Mouse (Mus musculus) lung, postnatal 4 days (tissue): ENCODE results near the gene Hist1h2bf.
"Not testable (repeated sequence)": the region's sequence is repeated elsewhere in the genome, so short reads cannot be mapped to it uniquely, and the experiment has no call there.

Source experiments
- DNase-seq, 2 experiments: peaks; one replicate each; pipeline ENCODE4 v3.0.0; 2021

Hist1h2bf gene

DNA sequence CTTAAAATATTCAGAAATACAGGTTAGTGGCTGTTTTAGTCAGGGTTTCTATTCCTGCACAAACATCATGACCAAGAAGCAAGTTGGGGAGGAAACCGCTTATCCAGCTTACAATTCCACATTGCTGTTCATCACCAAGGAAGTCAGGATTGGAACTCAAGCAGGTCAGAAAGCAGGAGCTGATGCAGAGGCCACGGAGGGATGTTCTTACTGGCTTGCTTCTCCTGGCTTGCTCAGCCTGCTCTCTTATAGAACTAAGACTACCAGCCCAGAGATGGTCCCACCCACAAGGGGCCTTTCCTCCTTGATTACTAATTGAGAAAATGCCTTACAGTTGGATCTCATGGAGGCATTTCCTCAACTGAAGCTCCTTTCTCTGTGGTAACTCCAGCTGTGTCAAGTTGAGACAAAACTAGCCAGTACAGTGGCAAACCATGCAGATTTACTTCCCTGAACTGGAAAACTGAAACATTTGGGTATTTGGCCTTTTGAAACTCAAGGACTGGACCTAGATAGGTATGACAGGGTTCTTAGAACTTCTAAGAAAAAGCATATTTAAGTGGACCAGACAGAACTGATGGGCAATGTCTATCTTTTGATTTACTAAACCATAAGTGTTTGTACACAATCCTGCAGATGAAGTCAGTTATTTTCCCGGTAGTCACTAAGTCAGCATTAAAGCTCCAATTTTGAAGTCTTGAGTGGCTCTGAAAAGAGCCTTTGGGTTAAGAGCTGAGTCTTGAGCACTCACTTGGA, 31.6 kb downstream of the Hist1h2bf start:
- not testable (repeated sequence) for DNase-seq

- no peak for DNase-seq
Observed at GRCm38 (mm10) chr13:23541497-23541896, 32.5 kb downstream of the Hist1h2bf start.

GRCm38 (mm10) chr13:23539821-23540220, 34.2 kb downstream of the Hist1h2bf start:
- DNase-seq, result not testable (repeated sequence)

DNA sequence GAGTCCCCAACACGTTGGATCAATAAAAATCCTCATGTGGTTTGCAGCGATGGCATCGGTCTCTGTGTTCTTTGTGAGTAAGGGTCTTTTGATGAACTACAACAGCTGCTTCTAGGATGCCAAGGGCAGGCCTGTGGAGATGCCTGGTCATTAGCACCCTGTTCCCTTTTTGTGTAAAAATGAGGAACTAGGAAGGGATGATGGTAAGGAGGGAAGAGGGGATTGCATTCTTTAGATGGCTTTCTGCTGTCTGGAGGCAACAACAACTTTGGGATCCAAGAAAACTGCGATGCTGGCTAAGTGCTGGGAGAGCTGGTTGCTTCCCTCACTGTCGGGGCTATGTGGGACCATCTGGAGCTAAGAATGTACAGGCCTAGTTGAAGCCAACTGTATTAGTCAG, 35.7 kb downstream of the Hist1h2bf start:
- DNase-seq, result no peak

GRCm38 (mm10) chr13:23537006-23537710, 36.8 kb downstream of the Hist1h2bf start:
- DNase-seq, result no peak

DNA sequence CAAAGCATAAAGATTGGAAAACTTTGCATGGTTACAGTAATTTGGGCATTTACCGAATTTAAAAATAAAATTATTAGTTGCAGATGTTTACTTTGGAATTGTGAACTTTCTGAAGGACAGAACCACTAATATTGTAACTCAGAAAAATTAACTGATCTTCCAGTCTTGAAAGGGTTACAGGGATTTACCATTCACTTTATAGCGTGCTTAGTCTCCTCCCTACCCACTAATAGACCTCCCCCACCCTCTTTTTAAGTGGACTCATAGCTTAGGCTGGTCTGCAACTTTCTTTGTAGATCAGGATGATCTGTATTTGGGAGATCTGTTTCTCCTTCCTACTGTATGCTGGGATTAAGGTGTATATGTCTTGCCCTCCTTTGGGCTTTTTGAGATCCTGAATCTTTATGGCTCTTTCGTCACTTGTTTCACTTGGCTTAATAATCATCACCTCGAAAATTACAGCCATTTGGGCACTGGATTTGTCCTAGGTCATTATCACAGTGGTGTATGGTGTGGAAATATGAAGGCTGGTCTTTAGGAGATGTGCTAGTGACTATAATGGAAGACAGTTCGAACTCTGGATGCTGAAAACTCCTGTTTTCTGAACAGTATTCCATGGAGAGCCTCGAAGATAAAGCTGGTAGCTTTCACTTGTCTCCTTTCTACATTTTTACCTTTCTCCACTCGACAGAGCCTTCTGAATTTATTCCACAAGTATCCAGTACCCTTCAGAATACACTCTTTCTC, 37.7 kb downstream of the Hist1h2bf start:
- DNase-seq, result no peak

DNA sequence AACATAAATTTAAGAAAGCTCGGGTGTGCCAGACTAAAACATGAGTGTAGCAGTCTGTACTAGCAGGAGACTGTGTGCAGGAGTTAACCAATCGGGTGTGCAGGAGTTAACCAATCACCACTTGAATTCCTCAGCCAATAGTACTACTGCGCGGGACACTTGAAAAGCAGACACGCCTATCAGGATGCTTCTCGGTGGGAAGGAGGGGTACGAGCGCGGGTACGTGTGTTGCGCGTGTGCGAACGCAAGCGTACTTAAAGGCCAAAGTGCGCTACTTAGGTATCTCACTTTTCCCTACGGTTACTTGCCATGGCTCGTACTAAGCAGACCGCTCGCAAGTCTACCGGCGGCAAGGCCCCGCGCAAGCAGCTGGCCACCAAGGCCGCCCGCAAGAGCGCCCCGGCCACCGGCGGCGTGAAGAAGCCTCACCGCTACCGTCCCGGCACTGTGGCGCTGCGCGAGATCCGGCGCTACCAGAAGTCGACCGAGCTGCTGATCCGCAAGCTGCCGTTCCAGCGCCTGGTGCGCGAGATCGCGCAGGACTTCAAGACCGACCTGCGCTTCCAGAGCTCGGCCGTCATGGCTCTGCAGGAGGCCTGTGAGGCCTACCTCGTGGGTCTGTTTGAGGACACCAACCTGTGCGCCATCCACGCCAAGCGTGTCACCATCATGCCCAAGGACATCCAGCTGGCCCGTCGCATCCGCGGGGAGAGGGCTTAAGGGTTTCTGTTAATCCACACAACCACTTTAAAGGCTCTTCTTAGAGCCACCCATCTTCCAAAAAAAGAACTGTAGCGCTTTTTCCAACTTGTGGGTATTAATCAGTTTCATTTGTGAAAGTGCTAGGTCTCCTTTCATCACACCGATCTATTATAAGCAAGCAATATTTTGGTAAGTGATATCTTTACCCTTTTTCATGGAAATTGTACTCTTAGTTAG, 38.6 kb downstream of the Hist1h2bf start, which contains the start of gene Hist1h3g:
TSS of gene Hist1h3g (plus strand) at position 286 of the 939 bp plus-strand sequence.
- DNase-seq, result peak; percentile 87 to 92

DNA sequence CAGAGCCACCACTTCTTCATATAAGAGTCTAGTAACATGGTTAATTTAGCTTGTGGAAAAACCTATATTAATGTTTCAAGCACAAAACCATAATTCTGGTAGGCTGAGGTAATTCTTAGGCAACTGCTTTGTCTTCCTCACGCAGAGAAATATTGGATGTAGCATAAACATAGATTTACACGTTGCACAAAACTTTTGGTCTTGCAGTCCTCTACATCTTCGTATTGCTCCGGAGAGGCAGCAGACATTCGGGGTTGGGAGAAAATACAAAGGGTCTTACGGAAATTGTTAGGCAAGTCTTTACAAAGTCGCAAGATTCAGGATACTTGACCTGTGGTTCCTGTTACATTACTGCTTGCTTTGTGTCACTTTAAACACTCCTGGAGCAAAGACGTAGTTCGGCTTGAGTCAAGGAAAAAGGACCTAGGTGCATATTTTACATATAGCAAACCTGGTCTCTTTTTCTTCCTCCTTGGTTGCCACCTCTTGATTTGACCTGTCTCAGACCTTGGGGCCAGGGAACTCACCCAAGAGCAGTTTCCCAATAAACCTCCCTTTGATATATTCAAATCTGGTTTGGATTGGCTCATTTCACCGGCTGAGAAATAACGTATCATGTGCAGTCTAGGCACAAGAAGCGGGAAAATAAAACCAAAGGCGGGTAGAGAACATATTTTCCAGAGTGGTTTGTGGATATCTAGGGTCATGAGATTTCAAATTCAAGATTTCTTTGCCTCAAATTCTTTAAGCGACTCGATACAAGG, 39.4 kb downstream of the Hist1h2bf start:
- DNase-seq, result peak in 1 of 2 experiments; percentile 19

GRCm38 (mm10) chr13:23533560-23534367, 40.2 kb downstream of the Hist1h2bf start, which contains the start of gene Hist1h2af:
Gene Hist1h2af, plus strand, starts transcription at chr13:23533906.
- peak; percentile 69 to 79 for DNase-seq

GRCm38 (mm10) chr13:23532262-23533075, 41.5 kb downstream of the Hist1h2bf start:
- DNase-seq, result no peak

- DNase-seq, result peak; percentile 97 to 98
Observed at GRCm38 (mm10) chr13:23530901-23531875, 42.8 kb downstream of the Hist1h2bf start, which contains the start of gene Hist1h4h. Gene Hist1h4h, plus strand, starts transcription at chr13:23531050.

- DNase-seq, result peak; percentile 47 to 77
Observed at GRCm38 (mm10) chr13:23530181-23530900, 43.7 kb downstream of the Hist1h2bf start.

DNA sequence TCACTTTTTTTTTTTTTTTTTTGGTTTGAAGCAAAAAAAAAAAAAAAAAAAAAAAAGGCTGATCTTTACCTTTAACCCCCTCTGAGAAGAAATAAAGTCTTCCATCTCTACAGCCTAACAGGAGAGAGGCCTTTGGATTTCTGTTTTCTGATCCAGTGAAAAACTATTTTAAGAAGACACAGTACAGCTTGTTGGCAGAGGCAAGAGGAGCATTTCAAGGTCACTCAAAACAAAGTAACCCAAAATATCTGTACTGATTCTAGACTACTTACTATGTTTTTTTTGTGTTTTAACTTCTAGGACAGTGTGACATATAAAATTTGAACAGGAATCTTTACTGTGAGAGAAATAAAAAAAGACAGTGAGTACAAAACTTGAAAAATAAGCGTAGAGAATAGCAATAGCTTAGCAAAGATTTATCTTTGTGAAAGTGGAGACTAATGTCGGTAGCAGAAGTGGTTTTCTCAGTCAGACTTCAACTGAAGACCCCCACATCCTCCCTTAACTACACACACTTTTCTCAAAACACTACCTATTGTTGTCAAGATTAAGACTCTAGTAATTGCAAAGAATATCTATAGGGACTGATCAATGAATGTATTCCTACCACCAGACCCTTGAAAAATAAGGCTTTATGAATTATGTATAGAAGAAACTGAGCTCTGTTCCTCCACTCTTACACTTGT, 44.4 kb downstream of the Hist1h2bf start:
- no peak for DNase-seq

DNA sequence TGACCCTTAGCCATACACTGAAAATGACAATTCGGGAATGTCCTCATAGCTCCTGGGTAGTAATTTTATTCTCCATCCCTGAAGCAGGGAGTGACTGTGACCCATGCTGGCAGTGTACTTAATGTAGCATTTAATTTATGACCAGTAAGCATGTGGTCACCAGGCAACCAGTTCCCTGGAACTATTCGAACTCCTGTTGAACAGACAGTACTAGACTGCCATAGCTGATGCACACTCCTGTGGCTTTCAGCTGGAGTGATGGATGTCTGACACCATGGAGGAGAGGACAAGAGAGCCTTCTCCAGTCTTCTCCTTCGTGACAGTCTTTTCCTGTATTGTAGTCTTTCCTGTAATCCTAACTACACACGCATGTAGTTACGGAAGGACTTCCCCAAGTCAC, 45.0 kb downstream of the Hist1h2bf start:
- DNase-seq, result no peak

GRCm38 (mm10) chr13:23526312-23526711, 47.7 kb downstream of the Hist1h2bf start:
- peak; percentile 84 to 93 for DNase-seq

DNA sequence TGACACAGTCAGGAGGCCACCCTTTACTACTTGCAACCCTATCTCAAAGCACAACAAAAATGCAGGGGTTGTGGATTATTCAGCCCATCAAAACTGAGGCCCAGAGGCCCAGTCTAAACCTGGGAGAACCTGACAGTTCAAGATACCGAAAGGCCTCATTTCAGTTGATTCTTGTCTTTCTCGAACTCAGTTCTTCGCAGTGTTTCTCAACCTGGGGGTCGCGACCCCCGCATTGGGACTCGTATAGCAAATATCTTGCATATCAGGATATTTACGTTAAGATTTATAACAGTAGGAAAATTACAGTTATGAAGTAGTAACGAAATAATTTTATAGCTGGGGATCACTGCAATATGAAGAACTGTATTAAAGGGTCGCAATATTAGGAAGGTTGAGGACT, 48.1 kb downstream of the Hist1h2bf start:
- no peak for DNase-seq

DNA sequence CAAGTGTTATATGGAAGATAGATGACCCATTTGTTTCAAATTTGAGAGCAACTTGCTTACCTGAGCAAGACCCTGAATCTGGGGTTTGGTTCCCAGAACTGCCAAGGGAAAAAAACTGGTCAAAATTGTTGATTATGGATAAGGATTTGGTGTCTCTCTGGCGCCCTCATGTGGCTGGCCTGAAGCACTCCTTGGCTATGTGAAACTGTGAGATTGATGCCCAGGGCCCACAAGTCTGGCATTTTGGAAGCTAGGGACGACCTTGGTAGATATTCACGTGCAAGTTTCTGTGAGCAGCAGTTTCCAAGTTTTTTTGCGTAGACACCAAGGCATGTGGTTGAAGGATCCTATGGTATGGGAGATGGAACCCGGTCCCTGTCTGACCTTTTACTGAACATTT, 49.3 kb downstream of the Hist1h2bf start:
- DNase-seq, result peak; percentile 73 to 87
